Mouse (Mus musculus): ENCODE results near the gene Adgb. TPM values are rescaled to one million over a fixed set of nuclear protein-coding genes. Genes with fewer than 3 reads are reported as not detected.

Gene Adgb
- polyA plus RNA-seq, 1 experiment from 2014 or later = 0.13 TPM

DNA sequence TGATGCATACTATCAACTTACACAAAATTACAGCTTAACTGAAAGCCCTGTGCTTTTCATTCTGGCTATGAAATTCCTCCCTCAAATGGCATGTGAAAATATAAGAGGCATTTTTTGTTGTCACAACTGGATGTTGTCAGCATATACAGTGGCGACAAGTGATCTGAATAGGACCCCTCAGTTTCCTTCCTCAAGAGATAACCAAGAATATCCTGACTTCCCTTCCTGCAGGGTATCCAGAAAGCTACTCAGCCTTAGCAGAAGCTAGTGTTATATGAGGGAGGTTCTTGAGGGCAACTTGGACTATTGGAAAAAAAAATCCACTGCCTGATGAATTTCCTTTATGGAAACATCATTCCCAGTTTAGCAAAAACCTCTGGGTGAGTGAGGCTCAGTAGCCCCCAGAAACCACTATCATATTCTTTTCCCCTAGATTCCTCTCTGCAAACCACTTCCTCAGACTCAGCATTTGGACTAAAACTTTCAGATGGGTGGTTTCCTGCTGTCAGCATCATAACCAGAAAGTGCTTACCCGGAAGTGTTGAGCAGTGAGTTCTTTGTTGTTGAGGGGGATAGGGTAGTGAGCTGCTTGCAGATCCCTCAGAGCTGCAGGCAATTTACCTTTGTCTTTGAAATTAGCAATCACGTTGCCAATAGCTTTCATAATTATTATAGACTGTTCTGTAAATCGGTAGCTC is 76.2 kb downstream of the Adgb start:
- no peak overlapping the region for H3K9ac ChIP-seq (ENCODE audit: low read length)
- no peaks in the 10 kb centered on the region for H3K27me3 ChIP-seq (ENCODE audit: control insufficient read depth, insufficient read depth, low read length)
- ATAC-seq (ENCODE audit: low FRiP score, low TSS enrichment) (no peak), DNase-seq (ENCODE audit: low spot score) (no peak)
- no peaks in the 10 kb centered on the region for H3K4me1 ChIP-seq (replicated peaks; ENCODE audit: control insufficient read depth, insufficient read depth)
- 77% methylated on average over 4 of the region's 4 CpGs for WGBS
- no peak overlapping the region for H3K4me3 ChIP-seq (ENCODE audit: low read depth, low read length)
- H3K9me3 ChIP-seq (ENCODE audit: control insufficient read depth, low read length) = no peaks in the 10 kb centered on the region
- H3K36me3 ChIP-seq (ENCODE audit: control insufficient read depth, insufficient read depth, low read length) = no peaks in the 10 kb centered on the region
- no peak for TF ChIP-seq EP300 (optimal IDR thresholded peaks at IDR 0.05)
- TF ChIP-seq CTCF (IDR thresholded peaks at IDR 0.05; ENCODE audit: low read depth) = no peak
- no peak overlapping the region for H3K4me2 ChIP-seq (replicated peaks; ENCODE audit: low read depth)
- H3K27ac ChIP-seq (replicated peaks) = no peak overlapping the region

DNA sequence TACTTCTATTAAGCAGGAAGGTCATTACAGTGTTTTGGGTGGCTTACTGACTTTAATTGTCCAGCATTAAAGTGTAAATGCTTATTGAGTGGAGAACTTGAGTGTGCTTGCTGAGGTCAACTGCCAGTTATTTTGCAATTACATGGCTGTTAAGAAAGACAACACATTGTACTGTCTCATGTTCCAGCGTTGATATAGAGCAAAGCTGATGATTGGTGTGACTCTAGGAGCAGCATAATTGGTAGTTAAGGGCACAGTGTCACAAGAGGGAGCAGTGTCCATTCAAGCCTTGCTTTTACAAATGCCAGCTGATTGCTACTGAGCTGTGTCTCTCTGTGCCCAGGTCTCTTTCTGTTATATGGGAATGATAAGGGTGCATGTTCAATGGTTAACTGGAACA is 97.5 kb downstream of the Adgb start:
- WGBS = 52% methylated on average over 1 of the region's 1 CpGs
- Histone ChIP-seq H3K36me3 (ENCODE audit: control insufficient read depth, insufficient read depth, low read length) (no peaks in the 10 kb centered on the region), H3K9me3 (ENCODE audit: control insufficient read depth, low read length) (no peaks in the 10 kb centered on the region), H3K4me3 (ENCODE audit: low read depth, low read length) (no peak overlapping the region), H3K4me1 (replicated peaks; ENCODE audit: control insufficient read depth, insufficient read depth) (no peaks in the 10 kb centered on the region), H3K27me3 (ENCODE audit: control insufficient read depth, insufficient read depth, low read length) (no peaks in the 10 kb centered on the region), H3K27ac (replicated peaks) (no peak overlapping the region), H3K4me2 (replicated peaks; ENCODE audit: low read depth) (no peak overlapping the region), H3K9ac (ENCODE audit: low read length) (no peak overlapping the region)
- no peak for ATAC-seq (ENCODE audit: low FRiP score, low TSS enrichment)
- TF ChIP-seq EP300 (optimal IDR thresholded peaks at IDR 0.05) (no peak), CTCF (IDR thresholded peaks at IDR 0.05; ENCODE audit: low read depth) (no peak)
- no peak for DNase-seq (ENCODE audit: low spot score)

DNA sequence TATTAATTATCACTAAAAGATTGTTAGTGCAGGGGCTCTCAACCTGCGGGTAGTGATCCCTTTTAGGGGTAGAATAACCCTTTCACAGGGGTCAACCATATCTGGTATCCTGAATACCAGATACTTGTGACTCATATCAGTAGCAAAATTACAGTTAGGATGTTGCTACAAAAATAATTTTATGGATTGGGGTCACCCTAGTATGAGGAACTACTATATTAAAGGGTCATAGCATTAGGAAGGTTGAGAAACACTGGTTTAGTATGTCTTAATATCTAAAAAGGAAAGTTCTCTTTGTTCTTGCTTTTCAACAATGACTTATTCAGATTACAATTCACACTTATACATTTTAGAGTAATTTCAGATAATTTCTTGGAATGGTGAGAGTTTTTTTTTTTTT is 108.1 kb downstream of the Adgb start:
- WGBS = 74% methylated on average over 1 of the region's 1 CpGs
- Histone ChIP-seq H3K4me1 (replicated peaks; ENCODE audit: control insufficient read depth, insufficient read depth) (no peaks in the 10 kb centered on the region), H3K4me2 (replicated peaks; ENCODE audit: low read depth) (no peak overlapping the region), H3K9me3 (ENCODE audit: control insufficient read depth, low read length) (no peaks in the 10 kb centered on the region), H3K36me3 (ENCODE audit: control insufficient read depth, insufficient read depth, low read length) (no peaks in the 10 kb centered on the region), H3K27me3 (ENCODE audit: control insufficient read depth, insufficient read depth, low read length) (no peaks in the 10 kb centered on the region), H3K27ac (replicated peaks) (no peak overlapping the region), H3K4me3 (ENCODE audit: low read depth, low read length) (no peak overlapping the region), H3K9ac (ENCODE audit: low read length) (no peak overlapping the region)
- DNase-seq (ENCODE audit: low spot score) = no peak
- TF ChIP-seq EP300 (optimal IDR thresholded peaks at IDR 0.05) (no peak), CTCF (IDR thresholded peaks at IDR 0.05; ENCODE audit: low read depth) (no peak)
- ATAC-seq (ENCODE audit: low FRiP score, low TSS enrichment) = no peak

DNA sequence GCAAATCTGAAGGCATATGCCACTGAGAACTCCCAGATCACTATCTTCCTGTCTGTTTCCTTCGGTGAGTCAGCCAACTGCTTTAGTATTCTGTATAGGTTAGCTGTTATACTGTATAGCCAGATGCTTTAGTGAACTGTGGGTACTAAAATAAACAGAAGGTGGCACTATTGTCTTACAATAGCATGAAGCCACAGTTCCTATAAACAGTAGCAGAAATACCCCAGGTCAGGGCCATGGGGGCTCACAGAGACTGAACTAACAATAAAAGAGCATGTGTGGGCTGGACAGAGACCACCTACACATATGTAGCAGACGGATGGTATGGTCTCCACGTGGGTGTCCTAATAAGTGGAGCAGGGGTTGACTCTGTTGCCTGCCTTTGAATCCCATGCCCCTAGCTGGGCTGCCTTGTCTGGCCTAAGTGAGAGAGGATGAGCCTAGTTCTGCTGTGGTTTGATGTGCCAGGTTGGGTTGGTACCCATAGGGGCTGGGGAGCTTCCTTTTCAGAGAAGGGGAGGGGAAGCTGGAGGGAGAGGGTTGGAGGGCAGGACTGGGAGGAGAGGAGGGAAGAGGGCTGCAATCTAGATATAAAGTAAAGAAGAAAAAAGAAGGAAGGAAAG is 116.4 kb downstream of the Adgb start:
- DNase-seq (ENCODE audit: low spot score) (no peak), ATAC-seq (ENCODE audit: low FRiP score, low TSS enrichment) (no peak)
- H3K9ac ChIP-seq (ENCODE audit: low read length) = no peak overlapping the region
- H3K4me2 ChIP-seq (replicated peaks; ENCODE audit: low read depth) = no peak overlapping the region
- H3K9me3 ChIP-seq (ENCODE audit: control insufficient read depth, low read length) = no peaks in the 10 kb centered on the region
- WGBS = 10% methylated on average over 3 of the region's 3 CpGs
- H3K27ac ChIP-seq (replicated peaks) = no peak overlapping the region
- H3K4me3 ChIP-seq (ENCODE audit: low read depth, low read length) = no peak overlapping the region
- no peak for TF ChIP-seq EP300 (optimal IDR thresholded peaks at IDR 0.05)
- TF ChIP-seq CTCF (IDR thresholded peaks at IDR 0.05; ENCODE audit: low read depth) = peak; percentile 69
- H3K4me1 ChIP-seq (replicated peaks; ENCODE audit: control insufficient read depth, insufficient read depth) = no peaks in the 10 kb centered on the region
- no peaks in the 10 kb centered on the region for H3K27me3 ChIP-seq (ENCODE audit: control insufficient read depth, insufficient read depth, low read length)
- H3K36me3 ChIP-seq (ENCODE audit: control insufficient read depth, insufficient read depth, low read length) = no peaks in the 10 kb centered on the region

DNA sequence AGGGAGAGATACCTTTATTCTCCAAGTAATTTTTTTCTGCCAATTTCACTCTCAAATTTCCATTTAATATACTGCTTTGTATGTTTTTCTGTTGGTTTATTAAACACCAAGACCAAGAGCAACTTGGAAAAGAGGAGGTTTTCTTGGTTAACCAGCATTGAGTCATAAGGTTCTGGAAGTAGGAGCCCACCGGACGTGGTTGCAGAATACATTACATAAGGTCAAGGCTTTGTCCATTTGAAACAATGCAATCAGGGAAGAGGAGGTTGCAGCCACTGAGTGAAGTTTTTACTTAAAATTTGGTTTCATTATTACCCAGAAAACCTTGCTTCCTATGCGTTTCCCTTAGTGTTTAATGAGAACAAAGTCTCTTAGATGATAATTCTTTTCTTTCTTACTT is 119.9 kb downstream of the Adgb start:
- no peaks in the 10 kb centered on the region for H3K36me3 ChIP-seq (ENCODE audit: control insufficient read depth, insufficient read depth, low read length)
- H3K4me1 ChIP-seq (replicated peaks; ENCODE audit: control insufficient read depth, insufficient read depth) = no peaks in the 10 kb centered on the region
- H3K4me2 ChIP-seq (replicated peaks; ENCODE audit: low read depth) = no peak overlapping the region
- no peak for DNase-seq (ENCODE audit: low spot score)
- H3K27me3 ChIP-seq (ENCODE audit: control insufficient read depth, insufficient read depth, low read length) = no peaks in the 10 kb centered on the region
- WGBS = 76% methylated on average over 3 of the region's 3 CpGs
- ATAC-seq (ENCODE audit: low FRiP score, low TSS enrichment) = no peak
- H3K4me3 ChIP-seq (ENCODE audit: low read depth, low read length) = no peak overlapping the region
- H3K27ac ChIP-seq (replicated peaks) = no peak overlapping the region
- H3K9ac ChIP-seq (ENCODE audit: low read length) = no peak overlapping the region
- no peak for TF ChIP-seq CTCF (IDR thresholded peaks at IDR 0.05; ENCODE audit: low read depth)
- H3K9me3 ChIP-seq (ENCODE audit: control insufficient read depth, low read length) = no peaks in the 10 kb centered on the region

DNA sequence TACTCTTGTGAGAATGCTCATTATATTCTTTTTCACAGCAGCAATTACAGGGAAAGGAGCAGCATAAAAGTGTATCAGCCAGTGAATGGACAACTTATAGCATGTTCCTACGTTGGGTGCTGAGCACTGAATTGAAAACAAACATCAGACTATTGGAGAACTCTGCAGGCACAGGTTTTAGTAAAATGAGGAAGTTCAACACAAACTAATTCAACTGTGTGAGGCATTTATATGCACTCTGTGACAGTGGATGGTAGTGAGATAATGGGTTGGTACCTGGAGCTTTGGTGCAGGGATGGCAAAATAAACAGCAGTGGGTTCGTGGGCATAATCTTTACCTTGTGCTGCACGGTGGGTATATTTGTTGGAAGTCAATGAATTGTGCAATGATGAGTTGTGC is 121.6 kb downstream of the Adgb start:
- H3K27ac ChIP-seq (replicated peaks) = no peak overlapping the region
- DNase-seq (ENCODE audit: low spot score) (no peak), ATAC-seq (ENCODE audit: low FRiP score, low TSS enrichment) (no peak)
- no peaks in the 10 kb centered on the region for H3K27me3 ChIP-seq (ENCODE audit: control insufficient read depth, insufficient read depth, low read length)
- H3K9ac ChIP-seq (ENCODE audit: low read length) = no peak overlapping the region
- no peak for TF ChIP-seq EP300 (optimal IDR thresholded peaks at IDR 0.05)
- TF ChIP-seq CTCF (IDR thresholded peaks at IDR 0.05; ENCODE audit: low read depth) = no peak
- H3K4me2 ChIP-seq (replicated peaks; ENCODE audit: low read depth) = no peak overlapping the region
- H3K36me3 ChIP-seq (ENCODE audit: control insufficient read depth, insufficient read depth, low read length) = no peaks in the 10 kb centered on the region
- H3K4me1 ChIP-seq (replicated peaks; ENCODE audit: control insufficient read depth, insufficient read depth) = no peaks in the 10 kb centered on the region
- WGBS = 84% methylated on average over 3 of the region's 3 CpGs
- no peak overlapping the region for H3K4me3 ChIP-seq (ENCODE audit: low read depth, low read length)
- H3K9me3 ChIP-seq (ENCODE audit: control insufficient read depth, low read length) = no peaks in the 10 kb centered on the region
